Mouse (Mus musculus) left cerebral cortex, adult 8-10 months (tissue): ENCODE data around the gene Vmac. TPM values are rescaled to one million over a fixed set of nuclear protein-coding genes. Genes with fewer than 3 reads are reported as not detected.

Experiments used
- DNase-seq, 2 experiments: peaks; one replicate each; pipeline ENCODE4 v3.0.0; 2022; ENCODE audit warnings: low spot score in 2 of 2
- total RNA-seq, 4 experiments: library from RNA; stranded (reverse); gene quantifications; 2 replicates each; pipeline ENCODE4 v1.2.4; 2022

Vmac gene
- total RNA-seq, 4 experiments from 2014 or later, result 10.4 to 15.7 (median 13.8) TPM

DNA sequence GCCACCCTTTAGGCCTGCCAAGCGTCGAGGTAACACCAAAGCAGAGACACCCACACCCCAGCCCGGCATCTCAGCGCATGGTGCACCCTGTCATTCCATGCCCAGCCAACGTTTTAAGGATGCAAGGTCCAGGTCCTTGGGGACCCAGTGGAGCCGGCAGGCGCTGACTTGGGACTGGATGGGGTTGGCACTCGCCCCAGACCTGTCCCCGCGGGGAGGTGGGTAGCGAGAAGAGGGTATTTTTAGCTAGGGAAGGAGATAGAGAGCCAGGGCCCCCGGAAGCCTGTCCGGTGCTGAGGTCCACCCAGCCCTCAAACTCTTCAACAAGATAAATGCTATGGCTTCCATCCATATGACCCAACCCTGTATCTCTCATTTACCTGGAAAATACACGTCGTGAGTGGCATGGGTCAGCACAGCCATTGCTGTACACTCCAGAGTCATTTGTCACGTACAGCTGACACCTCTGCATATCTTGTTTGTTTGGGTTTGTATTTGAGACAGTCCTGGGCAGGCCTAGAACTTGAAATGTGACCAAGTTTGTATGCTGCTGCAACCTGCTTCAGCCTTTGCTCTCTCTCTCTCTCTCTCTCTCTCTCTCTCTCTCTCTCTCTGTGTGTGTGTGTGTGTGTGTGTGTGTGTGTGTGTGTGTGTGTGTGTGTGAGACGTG, 22.4 kb upstream of the Vmac start:
- no peak for DNase-seq

DNA sequence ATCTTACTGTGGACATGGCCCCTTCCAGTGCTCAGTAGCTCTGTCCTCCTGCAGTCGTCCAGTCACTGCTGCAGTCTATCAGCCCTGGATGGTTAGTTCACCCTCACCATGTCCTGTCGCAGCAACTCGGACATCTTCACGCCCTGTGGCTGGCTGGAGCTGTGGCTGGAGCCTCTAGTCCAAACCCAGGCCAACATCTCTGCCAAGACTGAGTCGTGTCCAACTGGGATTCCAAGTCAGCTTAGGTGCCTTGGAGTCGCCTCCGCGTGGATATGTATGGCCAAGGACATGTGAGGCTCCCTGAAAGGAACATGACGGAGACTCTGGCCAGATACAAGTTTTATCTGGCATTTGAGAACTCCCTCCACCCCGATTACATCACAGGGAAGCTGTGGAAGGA, 20.4 kb upstream of the Vmac start:
- DNase-seq, result no peak

DNA sequence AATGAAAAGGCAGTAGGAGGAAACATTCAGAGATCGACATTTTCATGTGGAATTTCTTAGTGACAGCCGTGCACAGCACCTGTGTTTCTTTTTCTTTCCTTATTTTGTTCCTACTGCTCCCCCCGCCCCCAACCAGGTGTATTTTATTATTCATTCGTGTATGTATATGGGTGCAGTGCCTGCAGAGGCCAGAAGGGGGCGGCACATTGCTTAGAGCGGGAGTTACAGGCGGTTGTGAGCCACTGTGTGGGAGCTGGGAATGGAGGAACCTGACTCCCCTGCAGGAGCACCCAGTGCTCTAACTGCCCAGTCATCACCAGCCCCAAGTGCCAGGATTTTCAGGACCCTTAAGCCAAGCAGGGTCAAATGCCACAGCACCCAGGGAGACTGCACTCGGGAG, 18.7 kb upstream of the Vmac start:
- DNase-seq, result no peak

DNA sequence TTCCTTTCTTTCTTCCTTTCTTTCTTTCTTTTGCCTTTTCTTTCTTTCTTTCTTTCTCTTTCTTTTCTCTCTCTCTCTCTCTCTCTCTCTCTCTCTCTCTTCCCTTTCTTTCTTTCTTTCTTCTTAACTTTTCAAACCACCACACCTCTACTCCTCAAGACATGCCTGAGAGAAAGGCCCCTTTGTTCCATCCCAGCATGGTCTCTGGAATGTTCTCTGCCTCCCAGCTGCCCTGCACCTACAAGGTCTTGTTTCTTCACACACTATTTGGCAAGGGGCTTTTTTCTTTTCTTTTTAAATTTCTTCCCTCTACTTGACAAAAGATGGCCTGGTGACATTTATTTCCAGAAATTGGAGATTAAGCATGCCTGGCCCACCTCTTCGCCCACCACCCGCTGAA, 11.8 kb upstream of the Vmac start:
- no peak for DNase-seq

DNA sequence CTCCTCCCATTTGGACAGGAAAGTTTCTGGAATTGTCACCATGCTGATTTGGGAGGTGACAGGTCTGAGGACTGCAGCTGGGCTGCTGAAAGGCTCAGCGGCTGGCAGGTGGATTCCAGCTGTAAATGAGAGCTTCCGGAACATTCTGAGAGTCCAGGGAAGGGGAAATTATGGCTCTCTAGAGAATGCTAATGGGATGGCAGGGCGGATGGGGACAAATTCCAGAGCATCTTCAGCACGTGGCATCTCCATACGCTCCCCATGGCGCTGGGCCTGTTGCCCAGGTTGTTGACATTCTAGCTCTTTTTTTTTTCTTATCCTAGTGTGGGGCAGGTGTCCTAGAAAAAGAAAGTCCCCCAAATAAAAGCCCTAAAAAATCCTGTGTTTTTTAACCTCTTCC, 11.3 kb upstream of the Vmac start:
- no peak for DNase-seq

DNA sequence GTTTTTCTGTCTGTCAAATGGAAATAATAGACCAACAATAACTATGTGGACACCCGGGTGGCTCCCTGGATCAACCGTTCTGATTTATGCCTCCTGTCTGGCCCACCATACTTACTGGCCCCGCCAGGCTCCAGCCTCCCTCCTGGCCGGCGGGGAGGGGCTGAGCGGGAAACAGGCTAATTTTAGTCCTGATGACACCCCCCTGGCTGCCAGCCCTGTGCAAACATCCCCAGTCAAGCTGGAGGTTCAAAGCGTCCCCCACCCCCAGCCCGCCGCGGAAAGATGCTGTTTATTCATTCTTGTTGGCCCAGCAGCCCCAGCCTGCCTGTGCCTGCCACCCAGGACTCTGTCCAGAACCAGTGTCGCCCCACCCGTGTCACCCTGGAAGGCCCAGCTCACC, 10.3 kb upstream of the Vmac start:
- no peak for DNase-seq

DNA sequence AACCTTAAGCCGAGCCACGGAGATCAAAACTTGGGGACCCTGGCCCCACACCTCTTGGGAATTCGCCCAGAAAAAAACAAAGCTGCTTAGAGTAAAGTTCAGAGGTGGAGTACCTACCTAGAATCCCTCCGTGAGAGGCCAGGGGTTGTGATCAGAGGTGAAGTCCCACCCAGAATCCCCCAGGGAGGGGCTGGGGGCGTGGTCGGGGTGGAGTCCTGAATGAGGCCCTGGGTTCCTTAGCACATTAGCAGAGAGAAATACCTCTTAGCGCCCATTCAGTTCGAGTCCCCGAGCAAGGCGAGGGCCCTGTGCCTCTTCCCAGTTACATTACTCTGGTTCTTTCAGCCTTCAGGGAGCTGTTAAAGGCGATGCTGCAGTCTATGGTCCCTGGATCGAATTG, 9.8 kb upstream of the Vmac start:
- no peak for DNase-seq

DNA sequence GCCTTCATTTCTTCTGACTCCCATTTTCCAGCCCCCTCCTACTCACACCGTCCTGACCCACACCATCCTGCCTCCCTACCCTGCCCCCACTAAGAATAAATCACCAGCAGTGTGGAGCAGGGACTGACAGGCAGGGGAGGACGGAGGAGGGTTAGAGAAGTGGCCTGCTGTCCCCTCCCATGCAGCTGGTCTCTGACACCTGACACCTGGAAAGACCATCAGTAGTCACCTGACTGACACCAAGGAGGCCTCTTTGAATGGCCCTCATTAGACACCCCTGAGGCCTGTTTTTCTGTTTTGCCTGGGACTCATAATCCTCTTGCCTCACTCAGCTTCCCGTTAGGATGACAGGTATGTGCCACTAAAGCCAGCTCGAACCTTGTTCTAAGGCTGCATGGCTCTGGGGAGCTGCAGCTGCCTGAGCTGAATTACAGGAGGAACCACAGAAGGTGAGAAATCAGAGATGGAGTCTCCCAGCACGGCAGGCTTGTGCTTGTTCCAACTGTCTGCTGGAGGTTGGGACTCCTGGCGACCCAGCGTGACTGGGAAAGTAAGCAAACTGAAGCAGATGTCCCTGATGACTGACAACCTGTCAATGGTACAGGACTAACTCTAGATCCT, 9.3 kb upstream of the Vmac start:
- DNase-seq, result no peak

DNA sequence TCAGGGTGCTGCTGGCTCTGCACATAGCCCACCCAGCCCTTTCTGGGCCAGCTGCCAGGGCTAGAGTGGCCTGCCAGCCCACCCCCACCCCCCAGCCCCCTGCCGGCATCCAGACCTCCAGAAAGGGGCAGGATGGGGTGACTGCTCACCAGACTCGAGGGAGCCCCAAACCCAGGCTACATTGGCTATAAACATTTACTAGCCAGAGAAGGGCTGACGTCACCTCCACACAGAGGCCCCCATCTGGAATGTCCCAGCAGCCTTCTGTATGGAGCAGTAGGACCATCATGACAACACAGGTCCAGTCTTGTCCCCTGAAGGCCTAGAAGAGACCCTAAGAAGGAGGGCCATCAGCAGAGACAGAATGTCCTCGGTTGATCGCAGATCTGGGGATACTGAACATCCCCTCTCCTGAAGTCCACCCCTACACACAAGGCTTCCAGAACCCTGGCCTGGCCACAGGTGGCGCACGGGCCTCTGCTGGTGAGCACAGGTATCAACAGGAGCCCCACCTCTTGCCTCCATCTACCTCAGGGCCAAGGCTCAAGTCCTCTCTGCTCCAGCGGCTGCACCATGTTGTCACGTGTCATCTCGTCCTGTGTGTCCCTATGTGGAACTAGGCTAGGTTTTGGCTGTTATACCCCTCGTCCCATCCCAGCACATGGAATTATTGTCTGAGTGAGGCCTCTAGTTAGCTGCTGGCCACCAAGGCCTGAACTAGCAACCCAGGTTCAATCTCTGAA, 5.8 kb upstream of the Vmac start:
- no peak for DNase-seq

DNA sequence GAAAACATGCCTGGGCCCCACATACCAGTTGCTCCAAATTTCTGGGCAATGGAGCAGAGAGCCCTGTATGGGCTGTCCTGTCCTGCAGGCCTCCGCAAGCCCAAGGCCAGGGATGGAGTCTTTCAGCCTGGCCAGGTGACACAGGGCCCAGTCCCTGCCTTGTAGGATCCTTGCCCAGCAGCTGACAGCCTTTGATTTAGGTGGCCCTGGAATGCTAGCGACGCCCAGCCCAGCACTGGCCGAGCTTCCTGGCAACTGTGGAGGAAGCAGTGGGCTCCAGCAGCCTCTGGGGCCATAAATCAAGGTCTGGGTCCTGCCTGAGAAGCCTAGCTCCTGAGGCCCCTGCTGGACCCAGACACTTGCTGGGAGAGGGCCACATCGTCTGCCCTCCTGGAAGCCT, 4.6 kb upstream of the Vmac start:
- DNase-seq, result no peak

DNA sequence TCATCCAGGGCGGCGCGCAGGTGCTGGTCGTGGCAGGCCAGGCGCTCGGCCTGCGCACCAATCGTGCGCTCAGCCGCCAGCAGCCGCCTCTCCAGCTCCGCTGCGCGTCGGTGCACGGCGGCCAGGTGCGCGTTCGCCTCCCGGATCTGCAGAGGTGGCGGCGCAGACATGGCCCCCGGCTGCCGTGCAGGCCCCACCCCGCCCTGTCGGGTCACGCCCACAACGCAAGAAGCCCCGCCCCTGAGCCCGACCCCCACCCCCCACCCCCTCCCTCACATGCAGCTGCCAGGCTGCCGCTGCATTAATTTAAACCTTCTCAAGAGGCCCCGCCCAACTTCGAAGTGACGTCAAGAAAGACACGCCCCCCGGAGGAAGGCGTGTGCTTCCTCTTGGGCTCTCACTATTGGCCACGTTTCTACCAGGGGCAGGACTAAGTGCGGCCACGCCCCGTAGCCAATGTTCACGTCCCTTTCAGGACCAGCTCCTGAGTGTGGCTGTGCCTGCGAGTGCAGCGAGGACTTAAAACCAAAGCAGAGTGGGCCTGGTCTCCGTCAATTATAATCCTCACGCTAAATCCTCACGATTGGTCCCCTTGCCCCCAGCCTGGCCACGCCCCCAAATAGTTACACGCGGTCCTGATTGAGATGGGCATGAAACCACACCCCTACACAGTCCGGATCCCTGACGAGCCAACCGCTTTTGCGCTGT, 1.0 kb downstream of the Vmac start:
- peak; percentile 95 to 99 for DNase-seq

DNA sequence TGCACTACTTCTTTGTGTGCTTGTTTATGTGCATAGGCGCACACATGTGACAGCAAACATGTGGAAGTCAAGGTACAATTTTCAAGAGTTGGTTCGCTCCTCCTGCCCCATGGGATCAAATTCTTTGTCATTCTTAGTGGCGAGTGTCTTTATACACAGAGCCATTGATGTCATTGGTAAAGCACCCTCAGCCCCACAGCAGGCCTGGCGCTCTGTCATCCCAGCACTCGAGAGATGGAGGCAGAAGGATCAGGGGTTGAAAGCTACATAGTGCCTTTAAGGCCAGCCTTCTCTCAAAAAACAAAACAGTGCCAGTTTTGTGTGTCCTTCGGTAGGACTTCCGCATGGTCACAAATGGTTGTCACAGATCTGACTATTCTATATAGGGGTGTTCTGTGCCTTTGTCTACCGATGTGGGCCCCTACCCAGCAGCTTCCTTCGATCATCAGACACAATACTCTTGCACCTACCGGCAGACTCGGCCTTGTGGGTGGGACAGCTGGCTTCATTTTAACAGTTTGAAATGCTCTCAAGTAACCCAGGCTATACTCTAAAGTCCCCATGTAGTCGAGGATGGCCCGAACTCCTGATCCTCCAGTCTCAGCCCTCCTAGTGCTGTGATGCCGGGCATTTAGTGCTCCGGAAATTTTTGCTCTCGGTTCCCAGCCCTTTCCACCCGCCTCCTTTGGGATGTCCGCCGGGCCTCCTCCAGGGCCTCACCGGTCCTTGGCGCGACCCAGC, 1.7 kb downstream of the Vmac start:
- no peak for DNase-seq

DNA sequence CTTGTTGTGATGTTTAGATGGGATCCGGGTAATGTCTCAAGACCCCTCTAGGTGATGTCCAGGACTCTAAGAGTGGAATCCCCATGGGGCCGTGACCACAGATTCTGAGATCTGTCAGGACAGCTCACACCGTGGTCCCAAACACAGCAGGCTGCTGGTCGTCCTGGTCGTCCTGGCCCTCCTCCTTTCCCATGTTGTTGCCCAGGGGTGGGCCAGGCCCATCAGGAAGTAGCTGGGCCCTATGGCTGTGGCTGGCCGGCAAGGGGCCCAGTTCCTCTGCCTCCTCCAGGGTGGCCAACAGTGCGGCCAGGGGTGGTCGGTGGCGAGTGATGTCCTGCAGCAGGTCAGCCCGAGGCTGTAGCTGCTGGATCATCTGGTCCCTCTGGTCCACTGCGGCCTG, 2.5 kb downstream of the Vmac start:
- no peak for DNase-seq

DNA sequence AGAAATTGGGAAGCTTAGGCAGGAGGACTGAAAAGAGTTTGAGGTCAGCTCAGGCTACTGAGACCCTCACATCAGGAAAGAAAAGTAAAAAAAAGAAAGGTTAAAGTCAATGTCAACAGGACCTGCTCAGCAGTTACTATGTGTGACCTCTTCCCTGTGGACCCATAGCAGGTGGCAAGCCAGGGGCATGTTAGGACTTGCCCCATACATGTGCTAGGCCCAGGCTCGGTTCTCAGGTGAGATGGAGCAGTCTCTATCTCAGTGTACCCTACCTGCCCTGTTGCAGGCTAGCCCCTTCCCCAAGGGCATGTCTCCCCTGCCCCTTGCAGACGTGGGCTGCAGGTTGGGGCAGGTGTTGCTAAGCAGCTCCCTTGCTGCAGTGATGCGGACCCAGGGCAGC, 8.1 kb downstream of the Vmac start:
- DNase-seq, result no peak

DNA sequence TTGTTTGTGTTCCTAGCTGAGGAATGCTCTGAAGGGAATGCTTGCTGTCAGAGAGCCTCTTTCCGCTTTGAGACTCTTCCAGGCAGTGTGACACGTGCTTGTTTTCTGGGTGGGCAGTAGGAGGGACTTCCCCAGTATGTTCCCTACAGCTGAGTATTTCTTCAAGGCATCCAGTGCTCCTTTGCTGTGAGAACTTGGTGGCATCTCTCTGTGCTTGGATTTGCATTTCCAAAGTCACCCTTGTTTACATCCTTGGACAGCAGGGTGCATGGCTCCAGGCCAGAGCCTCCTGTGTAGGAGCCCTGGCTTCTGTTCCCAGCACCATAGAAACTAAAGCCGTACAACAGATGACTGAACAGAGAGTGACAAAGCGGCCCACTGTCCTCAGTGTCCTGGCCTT, 9.1 kb downstream of the Vmac start:
- no peak for DNase-seq

DNA sequence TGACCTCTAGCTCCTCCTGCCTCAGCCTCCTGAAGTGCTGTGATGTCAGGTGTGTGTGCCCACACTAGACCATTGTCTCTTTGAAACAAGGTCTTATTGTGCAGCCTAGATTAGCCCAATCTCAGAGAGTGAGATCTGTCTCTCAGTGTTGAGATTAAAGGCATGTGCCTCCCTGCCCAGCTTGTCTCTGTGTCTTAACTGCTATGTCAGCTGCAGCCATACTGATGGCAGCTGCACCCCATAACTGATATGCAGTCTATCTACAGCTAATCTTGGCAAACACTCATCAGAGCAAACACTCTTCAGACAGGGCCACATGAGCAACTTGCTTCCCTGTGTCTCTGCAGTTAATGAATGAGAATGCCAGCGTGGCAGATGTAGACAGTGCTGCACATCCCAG, 11.3 kb downstream of the Vmac start:
- DNase-seq, result no peak

DNA sequence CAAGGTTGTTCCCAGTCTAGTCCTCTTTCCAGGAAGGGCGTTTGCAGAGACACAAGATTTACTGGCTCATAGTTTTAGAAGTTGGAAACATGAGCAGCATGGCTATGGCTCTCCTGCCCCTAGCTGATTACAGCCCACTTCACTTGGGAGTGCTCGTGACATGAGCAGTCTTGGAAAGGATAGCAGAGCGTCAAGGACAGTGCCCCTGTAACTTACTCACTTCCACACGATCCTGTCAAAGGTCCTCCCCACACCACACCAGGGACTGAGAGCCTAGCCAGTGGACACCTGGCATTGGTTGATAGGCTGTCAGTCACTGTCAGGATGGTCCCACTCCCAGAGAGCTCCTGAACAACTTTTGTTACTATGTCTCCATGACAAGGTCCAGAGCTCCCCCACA, 14.8 kb downstream of the Vmac start:
- no peak for DNase-seq

DNA sequence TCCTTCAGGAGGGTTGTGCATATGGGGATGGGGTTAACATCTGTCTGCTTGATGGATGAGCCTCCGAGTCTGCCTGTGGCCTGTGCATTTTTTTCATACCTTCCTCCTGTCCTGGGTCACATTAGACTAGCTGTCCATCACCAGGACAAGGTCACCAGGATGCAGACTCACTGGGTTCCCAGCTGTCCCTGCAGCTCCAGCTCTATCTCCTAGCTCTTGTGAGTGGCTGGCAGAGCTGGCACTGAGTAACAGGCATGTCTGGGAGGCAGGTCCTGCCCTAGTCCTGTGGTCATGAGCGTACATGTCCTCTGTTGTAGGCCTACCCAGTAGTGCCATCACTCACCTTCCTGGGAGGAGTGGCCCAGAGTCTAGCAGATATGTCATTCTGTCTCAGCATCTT, 17.4 kb downstream of the Vmac start:
- no peak for DNase-seq

DNA sequence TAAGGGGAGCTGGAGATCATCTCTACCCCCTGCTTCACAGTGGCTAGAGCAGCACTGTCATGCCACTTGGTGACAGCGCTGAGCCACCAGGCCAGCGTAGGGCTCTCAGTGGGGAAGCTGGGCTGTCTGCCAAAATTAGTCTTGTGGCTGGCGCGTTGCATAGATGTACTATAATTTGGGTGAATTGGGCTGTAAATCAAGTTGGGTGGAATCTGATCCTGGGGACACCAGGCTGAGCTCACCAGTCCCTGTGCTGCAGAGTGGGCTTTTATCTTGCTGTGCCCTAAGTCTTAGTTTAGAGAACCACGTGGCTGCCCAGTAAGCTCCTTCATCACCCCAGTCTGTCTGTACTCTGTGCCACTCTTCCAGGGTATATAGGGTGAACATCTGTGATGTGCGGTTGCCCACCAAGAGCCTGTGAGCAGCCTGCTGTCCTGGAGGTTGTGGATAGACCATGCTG, 23.9 kb downstream of the Vmac start:
- peak; percentile 44 to 64 for DNase-seq

DNA sequence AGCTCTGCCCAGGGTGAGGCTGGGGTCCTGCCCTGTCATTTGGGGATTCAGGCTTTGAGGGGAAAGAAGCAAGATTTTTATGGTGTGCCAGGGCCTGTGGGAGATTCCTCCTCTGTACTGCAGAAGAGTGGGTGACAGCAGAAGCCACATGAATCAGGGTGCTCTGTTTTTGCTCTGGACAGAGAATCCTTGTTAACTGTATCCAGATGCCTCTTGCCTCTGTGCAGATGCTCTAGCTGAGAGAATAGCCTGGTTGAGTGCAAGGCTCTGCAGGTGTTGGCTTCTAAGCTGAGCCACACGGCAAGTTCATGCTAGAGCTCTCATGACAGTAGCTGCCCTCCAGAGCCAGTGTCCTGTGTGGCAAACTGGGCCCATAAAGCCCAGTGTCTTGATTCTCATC, 24.4 kb downstream of the Vmac start:
- DNase-seq, result no peak

DNA sequence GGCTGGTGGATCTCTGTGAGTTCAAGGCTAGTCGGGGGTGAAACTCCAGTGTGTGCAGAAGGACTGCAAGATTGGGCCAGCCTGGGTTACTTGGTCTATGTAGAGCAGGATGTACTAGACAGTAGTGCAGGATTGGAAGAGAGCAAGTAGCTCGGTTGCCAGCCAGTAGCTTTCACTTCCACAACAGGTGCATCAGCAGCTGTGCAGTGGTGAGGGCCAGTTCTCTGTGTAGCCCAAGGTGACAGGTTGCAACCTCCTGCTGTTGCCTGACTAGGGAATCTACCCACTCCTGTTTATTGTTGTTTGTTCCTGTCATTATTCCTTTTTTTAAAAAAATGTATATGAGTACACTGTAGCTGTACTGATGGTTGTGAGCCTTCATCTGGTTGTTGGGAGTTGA, 29.1 kb downstream of the Vmac start:
- DNase-seq, result no peak

DNA sequence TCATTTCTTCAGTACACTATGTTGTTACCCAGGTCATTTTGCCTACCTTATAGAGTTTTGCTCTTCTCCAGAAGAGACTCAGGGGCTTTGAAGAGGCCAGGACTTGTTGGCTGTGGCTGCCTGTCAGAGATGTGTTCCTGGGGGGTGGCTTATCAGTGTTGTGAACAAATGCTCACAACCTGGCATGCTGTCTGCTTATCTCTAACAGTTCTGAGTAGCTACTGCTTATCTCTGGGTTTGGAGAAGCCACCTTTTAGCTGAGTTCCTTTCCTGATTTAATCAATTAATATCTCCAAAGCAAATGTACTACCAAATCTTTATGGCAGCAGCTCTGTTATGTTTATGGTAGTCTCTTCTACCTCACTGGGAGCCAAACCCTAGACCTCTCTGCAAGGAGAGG, 29.8 kb downstream of the Vmac start:
- DNase-seq, result no peak
